Mouse (Mus musculus): ENCODE measurements at regions not wholly inside any gene's neighbourhood (a gene's known extent, or its start where the extent isn't known, plus 50 kb on each side); places are given as distances from the start of the nearest gene placed in this dataset.

- TF ChIP-seq CTCF (IDR thresholded peaks at IDR 0.05; ENCODE audit: low read depth): no peak; the same call in 1 of the 2 replicates
- TF ChIP-seq EP300 (IDR thresholded peaks at IDR 0.05; ENCODE audit: low read depth): no peak
Measured at GRCm38 (mm10) chr12:113735847-113736246, 192.1 kb downstream of the Adam6a start.

Measured in liver, embryonic 14.5 days (tissue).